Mouse (Mus musculus): ENCODE data around the gene Tbc1d1.
"Not testable (repeated sequence)": the region's sequence is repeated elsewhere in the genome, so short reads cannot be mapped to it uniquely, and the experiment has no call there.

Tbc1d1 gene

GRCm38 (mm10) chr5:64313481-64313880, 157.4 kb downstream of the Tbc1d1 start:
- no peak for DNase-seq (ENCODE audit: inconsistent ontology term)

GRCm38 (mm10) chr5:64314288-64315052, 158.4 kb downstream of the Tbc1d1 start:
- peak; percentile 70 for DNase-seq (ENCODE audit: inconsistent ontology term)

- DNase-seq (ENCODE audit: inconsistent ontology term), result no peak
These were observed 159.0 kb downstream of the Tbc1d1 start for GRCm38 (mm10) chr5:64315088-64315487.

DNA sequence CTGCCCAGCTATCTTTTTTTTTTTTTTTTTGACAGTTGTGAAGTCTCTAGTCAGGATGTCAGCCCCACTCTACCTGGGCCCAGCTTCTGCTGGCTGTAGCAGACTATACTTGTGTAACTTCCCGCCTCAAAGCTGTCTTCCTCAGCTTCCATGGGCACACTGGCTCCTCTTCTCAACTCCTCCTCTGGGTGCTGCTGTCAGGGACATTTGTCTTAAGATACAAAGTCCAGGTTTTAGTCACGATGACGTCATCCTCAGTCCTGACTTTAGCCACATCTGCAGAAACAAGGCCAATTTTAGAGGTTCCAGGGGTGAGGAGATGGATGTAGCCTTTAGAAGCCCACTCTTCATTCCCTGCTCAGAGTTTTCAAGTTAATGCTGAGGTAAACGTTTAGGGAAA, 167.2 kb downstream of the Tbc1d1 start:
- no peak for DNase-seq (ENCODE audit: inconsistent ontology term)

- DNase-seq (ENCODE audit: inconsistent ontology term), result no peak
These were observed 168.2 kb downstream of the Tbc1d1 start for GRCm38 (mm10) chr5:64324353-64324752.

DNA sequence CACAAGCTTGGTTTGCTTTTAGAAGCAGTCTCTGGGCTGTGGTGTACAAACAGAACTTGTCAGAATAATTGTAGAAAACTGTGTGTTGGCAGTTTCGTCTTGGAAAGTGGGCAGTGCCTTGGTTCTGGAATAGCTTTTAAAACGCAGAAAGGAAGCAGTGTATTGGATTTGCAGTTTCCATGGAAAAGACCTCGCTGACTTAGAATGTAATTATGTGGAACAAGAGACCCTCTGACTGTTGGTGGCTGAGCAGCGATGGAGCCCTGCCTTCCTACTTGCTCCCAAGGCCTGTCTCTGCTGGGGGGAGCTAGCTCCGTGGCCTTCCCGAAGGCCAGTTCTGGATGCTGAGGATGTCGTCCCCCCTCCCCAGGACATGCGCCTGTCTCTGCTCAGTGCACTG, 168.8 kb downstream of the Tbc1d1 start:
- DNase-seq (ENCODE audit: inconsistent ontology term), result no peak

- DNase-seq (ENCODE audit: inconsistent ontology term), result no peak
These were observed 169.7 kb downstream of the Tbc1d1 start for GRCm38 (mm10) chr5:64325741-64326355.

DNA sequence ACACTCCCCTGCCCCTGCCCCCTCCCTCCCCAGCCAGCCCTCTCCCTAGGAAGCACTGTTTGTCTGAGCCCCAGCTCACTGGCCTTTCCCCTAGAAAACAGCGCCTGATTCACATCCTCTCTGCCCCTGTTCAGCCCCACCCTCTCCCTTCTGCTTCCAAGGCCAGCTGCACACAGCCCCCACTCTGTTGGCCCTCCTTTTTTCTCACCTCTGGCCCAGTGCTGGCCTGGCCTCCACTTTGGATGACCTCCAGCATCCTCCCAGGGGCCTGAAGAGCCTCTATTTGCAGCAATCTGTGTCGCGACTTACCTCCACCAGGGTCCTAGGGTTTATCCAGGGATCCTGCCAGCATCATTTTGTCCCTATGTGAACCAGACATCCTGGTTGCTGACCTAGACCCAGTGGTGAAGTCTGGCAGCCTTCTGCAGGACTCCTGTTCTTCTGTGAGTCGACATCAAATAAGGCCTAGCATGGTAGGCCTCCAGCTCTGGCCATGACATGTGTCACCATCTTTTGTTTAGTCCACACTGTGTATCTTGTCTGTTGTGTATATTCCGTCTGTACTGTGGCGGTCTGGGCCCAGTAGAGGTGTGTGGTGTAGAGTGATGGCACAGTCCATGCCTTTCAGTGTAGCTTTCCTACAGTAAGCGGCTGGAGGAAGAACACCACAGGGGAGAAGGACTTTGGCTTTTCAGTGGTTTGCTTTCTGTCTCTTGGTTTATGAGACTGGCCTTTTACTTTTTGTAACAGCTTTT, 170.5 kb downstream of the Tbc1d1 start:
- peak; percentile 61 for DNase-seq (ENCODE audit: inconsistent ontology term)

GRCm38 (mm10) chr5:64327212-64327902, 171.3 kb downstream of the Tbc1d1 start:
- DNase-seq (ENCODE audit: inconsistent ontology term), result peak; percentile 40

DNA sequence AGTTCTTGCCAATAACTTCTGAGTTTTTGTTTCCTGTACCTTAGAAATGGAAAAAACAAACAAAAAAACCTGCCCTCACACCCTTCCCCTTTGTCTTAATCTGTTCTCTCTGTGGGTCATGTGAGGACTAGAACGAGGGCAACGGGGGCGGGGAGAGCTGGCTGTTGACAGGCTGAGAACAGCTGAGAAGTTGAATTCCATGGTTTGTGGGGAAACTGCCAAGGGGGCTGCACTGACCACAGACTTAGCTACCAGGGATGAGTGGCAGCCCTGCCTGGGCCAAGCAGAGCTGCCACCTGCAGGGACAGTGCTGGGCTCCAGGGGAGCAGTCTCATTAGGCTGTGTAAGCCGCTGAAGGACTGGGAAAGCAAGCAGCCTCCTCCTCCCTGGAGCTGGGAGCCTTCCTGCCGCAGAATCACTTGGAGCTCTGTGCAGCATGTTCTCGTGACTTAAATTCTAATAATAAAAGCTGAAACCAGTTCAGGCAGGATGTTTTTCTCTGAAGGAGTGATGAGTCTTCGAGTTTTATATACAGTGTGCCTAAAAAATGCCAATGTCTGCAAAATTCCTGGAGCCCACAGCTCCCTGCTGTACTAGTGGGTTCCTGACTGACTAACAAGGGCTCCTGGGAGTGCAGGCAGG, 180.8 kb downstream of the Tbc1d1 start:
- peak; percentile 98 for DNase-seq (ENCODE audit: inconsistent ontology term)

DNA sequence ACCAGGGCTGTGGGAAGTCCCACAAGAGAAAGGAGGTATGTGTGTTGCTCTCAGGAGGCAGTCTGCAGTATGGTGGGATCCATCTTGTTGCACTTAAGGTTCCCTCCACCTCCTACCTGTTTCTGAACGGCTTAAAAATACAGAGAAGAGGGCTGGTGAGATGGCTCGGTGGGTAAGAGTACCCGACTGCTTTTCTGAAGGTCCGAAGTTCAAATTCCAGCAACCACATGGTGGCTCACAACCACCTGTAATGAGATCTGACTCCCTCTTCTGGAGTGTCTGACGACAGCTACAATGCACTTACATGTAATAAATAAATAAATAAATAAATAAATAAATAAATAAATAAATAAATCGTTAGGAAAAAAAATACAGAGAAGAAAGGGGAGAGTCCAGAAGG, 182.7 kb downstream of the Tbc1d1 start:
- not testable (repeated sequence) for DNase-seq (ENCODE audit: inconsistent ontology term)

GRCm38 (mm10) chr5:64340366-64340765, 184.3 kb downstream of the Tbc1d1 start:
- no peak for DNase-seq (ENCODE audit: inconsistent ontology term)

DNA sequence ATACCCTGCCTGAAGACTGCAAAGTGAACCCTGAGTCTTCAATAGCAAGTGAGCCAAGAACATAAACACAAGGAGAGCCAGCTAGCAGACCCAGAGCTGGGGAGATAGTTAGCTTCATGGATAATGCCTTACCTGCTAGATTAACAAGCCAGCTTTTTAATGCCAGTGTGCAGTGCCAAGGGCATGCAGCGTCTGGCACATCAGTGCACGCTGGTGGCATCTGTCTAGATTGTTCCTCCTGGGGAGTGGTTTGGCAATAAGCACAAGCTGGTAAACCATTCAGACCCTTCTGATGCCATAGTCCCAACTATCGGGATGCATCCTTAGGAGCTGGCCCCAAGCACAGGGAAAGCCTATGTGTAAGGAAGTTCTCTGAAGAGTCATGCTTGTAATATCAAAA, 185.6 kb downstream of the Tbc1d1 start:
- DNase-seq (ENCODE audit: inconsistent ontology term), result no peak

DNA sequence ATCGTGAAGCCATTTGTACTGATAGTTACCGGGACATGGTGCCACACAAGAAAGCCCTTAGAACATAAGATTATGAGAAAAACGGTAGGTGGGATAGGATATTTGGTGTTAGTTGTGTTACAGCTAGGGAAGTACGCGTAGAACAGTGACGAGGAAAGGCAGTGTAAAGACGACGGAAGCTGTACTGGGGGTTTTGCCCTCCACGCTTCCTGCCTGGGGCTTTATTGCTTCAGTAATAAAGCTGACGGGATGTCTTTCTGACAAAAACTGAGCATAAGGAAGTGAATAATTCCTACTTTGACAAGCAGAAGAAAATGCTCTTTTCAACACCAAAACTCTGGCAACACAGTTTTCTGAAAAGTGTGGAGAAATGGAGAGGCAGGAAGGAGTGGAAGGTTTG, 186.0 kb downstream of the Tbc1d1 start:
- no peak for DNase-seq (ENCODE audit: inconsistent ontology term)

DNA sequence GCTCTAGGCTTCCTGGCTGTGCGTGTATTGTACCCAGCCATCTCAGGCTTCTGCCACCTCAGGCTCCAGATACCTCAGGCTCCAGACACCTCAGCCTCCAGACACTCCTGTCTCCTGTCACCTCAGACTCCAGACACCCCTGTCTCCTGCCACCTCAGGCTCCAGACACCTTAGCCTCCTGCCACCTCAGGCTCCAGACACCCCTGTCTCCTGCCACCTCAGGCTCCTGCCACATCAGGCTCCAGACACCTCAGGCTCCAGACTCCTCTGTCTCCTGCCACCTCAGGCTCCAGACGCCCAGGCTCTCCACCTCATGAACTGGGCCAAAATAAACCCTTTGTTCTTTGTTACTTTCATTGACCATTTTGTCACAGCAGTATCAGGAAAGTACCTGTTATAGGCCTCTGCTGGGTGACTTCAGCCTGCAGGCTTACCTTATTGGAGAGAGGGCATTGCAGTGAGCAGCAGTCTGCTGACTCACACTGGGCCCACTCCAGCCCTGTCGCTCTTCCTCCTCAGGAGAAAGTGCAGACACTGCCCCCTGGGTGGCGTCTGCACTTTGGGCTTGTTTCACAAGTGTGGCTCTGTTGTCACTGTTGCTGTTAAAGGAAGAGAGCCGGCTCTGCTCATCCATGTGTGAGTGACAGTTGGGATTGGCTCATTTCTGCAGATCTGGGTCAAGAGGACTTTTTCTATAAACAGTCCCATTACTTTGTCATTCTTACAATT, 188.0 kb downstream of the Tbc1d1 start:
- peak; percentile 82 for DNase-seq (ENCODE audit: inconsistent ontology term)

GRCm38 (mm10) chr5:64345181-64345735, 189.2 kb downstream of the Tbc1d1 start:
- DNase-seq (ENCODE audit: inconsistent ontology term), result no peak

DNA sequence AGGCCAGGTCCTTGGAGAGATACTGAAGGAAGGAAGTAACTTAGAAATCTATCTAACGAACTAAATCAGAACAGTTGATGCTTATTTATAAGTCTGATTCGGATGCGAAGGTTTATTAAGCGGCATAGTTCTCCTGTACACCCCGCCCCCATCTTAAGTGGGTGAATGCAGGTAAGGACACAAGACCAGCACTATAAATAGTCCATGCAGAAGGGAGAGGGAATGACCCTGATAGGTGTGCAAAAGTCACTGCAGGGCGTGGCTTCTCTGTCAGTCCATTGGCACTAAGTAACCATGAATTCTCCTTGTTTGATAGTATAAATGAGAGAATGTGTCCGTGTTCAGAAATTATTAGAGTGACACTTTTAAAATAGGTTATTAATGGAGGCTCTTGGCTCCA, 189.7 kb downstream of the Tbc1d1 start:
- no peak for DNase-seq (ENCODE audit: inconsistent ontology term)

GRCm38 (mm10) chr5:64346343-64346885, 190.3 kb downstream of the Tbc1d1 start:
- DNase-seq (ENCODE audit: inconsistent ontology term), result no peak

- no peak for DNase-seq (ENCODE audit: inconsistent ontology term)
These were observed 192.1 kb downstream of the Tbc1d1 start for GRCm38 (mm10) chr5:64348166-64348565.

- no peak for DNase-seq (ENCODE audit: inconsistent ontology term)
These were observed 192.7 kb downstream of the Tbc1d1 start for GRCm38 (mm10) chr5:64348780-64349179.

Measured in Muller cell, postnatal 12 days (primary cell).